Mouse (Mus musculus) spleen, adult 10 weeks (tissue): Measurements from ENCODE around the gene Cdnf. TPM values are rescaled to one million over a fixed set of nuclear protein-coding genes. Genes with fewer than 3 reads are reported as not detected.

Experiments used
- polyA plus RNA-seq: library from polyadenylated mRNA; stranded (reverse); fragments of 350-450 nt; fragmentation: Illumina TruSeq; extraction: RNeasy Lipid Tissue Mini Kit (QIAGEN cat#74804); gene quantifications from one replicate; pipeline ENCODE4 v1.2.3, GENCODE M21; 2015; ENCODE audit warnings: low replicate concordance; ENCODE audit not compliant: insufficient read depth

Gene Cdnf
- 1.6 TPM for polyA plus RNA-seq

DNA sequence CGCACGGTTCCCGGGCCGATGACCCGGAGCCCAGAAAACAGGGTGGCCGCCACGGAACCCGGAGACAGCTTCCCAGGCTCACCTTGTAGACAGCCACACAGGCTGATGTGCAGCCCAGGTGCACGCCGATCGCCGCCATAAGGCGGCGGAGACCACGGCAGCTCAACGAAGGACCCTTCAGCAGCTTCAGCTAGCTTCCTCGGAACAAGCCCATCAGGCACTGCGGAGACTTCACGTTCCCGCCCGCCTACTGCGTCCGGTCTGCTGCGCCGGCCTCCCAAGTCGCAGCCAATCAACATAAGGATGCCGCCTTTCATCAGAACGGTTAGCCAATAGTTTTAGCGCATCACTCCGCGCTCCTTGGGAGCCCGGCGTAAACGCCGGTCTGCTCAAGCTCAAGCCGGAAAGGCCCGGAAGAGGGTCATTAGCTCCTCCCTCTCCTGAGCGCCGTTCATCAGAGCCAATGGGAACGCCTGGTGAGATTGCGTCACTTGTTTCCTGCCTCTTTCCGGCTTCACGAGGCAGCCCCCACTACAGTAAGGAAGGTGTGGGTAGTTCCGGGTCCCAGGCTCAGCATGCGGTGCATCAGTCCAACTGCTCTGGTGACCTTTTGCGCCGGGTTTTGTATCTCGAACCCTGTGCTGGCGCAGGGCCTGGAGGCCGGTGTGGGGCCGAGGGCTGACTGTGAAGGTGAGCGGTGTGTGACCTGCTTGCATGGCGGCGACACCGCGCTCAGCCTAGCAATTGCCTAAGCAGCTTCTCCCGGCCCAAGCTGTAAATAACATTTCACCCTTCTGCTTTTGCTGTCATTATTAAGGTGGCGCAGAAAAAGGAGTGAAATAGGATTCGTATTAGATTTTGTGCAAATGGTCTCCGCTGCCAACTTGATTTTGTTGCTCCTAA, at the start of gene Cdnf, which contains the start of the genes Gm45902 and Hspa14:
Gene Cdnf, plus strand, starts transcription at position 479 of the 903 bp plus-strand sequence.
Gene Gm45902, minus strand, starts transcription at position 239 of the 903 bp plus-strand sequence.
Gene Hspa14, minus strand, starts transcription at position 263 of the 903 bp plus-strand sequence.

DNA sequence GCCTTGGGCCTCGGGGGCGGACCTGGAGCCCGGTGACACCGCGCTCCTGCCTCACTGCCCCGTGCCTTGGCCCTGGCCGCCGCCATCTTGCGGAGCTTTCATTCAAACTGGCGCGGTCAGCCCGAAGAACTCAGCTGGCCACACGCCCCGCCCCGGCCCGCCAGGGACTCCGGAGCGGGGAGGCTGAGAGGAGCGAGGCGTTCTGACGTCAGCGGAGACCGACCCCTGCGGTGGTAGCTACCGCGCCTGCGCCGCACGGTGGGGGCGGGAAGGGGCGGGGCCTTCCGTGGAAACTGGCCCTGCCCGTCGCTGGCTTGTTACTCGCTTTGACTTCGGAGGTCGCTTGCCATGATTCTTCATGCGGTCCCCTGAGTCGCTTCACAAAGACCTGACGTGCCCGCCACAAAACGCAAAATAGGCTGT, 38.0 kb upstream of the Cdnf start, which contains the start of gene Suv39h2:
Gene Suv39h2, minus strand, starts transcription at position 171 of the 423 bp plus-strand sequence.

GRCm38 (mm10) chr2:3570186-3570585, 57.4 kb downstream of the Cdnf start, which contains the start of gene Fam107b:
Gene Fam107b (plus strand): TSS chr2:3570488.

Other genes starting within 250 kb of the Cdnf start
- gene Nmt2, start 228.8 kb upstream of the Cdnf start, polyA plus RNA-seq = 33.9 TPM
- 16.1 TPM for gene Rpp38, start 180.4 kb upstream of the Cdnf start, polyA plus RNA-seq
- not detected for gene Acbd7, start 176.9 kb upstream of the Cdnf start, polyA plus RNA-seq
- not detected for gene Olah, start 115.8 kb upstream of the Cdnf start, polyA plus RNA-seq
- not detected for gene Meig1, start 90.4 kb upstream of the Cdnf start, polyA plus RNA-seq
- gene Dclre1c, start 88.9 kb upstream of the Cdnf start, polyA plus RNA-seq = 43.2 TPM
- gene Suv39h2, start 38.0 kb upstream of the Cdnf start, polyA plus RNA-seq = 2.9 TPM
- gene Gm45902, start 240 bp upstream of the Cdnf start, polyA plus RNA-seq = 3.5 TPM
- gene Hspa14, start 216 bp upstream of the Cdnf start, polyA plus RNA-seq = 88.9 TPM
- 335 TPM for gene Fam107b, start 57.5 kb downstream of the Cdnf start, polyA plus RNA-seq